Mouse (Mus musculus) right cerebral cortex, adult 2 months (tissue): ENCODE measurements at regions not wholly inside any gene's neighbourhood (a gene's known extent, or its start where the extent isn't known, plus 50 kb on each side); places are given as distances from the start of the nearest gene placed in this dataset.

Experiments
- DNase-seq, 2 experiments: peaks; one replicate each; pipeline ENCODE4 v3.0.0; 2021 to 2022; ENCODE audit warnings: low spot score in 2 of 2

- no peak for DNase-seq
Measured at GRCm38 (mm10) chr15:87229951-87230350, 314.1 kb upstream of the Fam19a5 start.

DNA sequence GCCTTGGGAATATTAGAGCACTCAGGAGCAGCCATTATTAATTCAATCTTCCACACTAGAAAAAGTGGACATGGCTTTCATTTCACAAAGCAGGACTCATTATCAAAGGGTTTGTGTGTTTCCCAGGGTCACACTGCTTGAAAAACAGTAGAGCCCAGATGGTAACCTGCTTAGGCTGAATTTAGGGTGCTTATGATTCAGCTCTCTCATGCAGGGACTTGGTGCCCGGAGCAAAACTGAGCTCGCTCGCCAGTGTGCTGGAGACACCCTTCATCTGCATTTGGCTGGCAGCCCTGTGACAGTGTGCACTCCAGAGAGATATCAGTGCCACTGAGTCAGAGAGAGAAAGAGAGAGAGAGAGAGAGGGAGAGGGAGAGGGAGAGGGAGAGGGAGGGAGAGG, 308.0 kb upstream of the Fam19a5 start:
- no peak for DNase-seq

DNA sequence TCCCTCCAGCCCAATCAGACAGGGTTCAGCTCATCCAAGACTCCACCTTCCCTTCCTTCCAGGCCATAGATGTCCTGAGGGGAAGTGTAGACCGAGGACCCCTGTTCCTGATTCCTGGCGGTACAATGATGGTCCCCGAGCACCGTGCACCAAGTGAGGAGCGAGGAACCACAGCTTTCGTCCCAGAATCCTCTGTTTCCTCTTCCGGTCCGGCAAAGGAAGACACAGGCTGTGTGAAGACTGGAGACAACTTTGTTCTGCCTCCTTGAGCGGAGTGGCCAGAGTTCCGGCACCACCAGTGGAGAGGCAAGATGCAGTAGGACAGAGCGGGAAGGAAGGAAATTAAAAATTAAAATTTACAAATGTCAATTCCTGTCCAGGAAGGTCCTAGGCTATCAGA, 305.0 kb upstream of the Fam19a5 start:
- no peak for DNase-seq

DNA sequence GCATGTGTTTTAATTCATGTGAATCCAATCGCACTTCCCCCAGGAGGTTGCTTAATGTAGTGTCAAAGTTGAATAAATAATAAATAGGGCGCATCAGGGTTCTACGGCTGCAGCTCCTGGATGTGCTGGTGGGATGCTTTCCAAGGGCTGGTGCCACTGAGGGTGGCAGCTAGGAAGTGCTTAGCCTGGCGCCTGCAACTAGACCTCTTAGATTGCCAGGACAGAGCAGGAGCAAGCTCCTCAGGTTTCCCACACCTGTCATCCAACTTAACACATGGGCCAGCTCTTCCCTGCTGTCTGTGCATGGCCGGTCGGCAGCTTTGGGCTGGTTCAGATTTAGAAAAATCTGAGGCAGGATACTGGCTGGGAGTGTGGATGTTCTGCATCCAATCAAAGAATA, 282.6 kb upstream of the Fam19a5 start:
- DNase-seq, result no peak

- DNase-seq, result no peak
Measured at GRCm38 (mm10) chr15:87264906-87265305, 279.2 kb upstream of the Fam19a5 start.

DNA sequence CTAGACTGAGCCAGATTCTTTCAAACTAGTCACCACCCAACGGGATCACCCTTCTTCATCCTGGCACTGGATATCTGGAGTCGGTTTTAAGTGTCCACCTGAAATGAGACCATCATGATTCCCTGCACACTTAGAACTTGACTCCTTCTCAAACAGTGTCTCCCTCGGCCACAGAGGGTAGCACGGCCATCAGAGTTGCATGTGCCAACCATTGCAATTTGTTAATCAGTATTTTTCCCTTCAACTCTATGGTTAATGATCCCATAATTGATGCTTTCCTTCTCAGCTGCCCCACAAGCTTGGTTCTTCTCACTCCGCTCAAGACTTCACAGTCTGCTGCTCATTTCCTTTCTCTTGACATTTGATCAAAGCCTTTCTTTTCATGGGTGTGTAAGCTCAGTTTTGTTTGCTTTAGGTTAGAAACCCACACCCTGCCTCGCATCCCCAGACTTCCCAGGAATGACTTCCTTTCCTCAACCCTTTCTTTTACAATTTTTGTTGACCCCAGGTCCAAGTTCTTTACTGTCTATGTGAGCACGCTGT, 253.0 kb upstream of the Fam19a5 start:
- no peak for DNase-seq

DNA sequence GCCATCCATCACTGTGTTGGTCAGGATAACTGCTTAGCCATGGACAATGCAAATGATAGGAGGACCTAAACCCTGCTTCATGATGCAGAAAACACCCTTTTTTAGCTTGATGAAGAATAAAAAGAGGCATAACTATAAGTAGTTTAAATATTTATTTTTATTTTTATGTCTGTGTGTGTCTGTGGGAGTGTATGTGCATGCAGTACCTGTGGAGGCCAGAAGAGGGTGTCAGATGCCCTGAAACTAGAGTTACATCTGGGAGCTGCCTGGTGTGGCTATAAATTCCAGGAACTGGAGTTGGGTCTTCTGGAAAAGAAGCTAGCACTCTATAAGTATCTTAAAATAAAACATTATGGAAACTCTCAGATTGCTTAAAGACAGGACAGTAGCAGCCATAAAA, 224.2 kb upstream of the Fam19a5 start:
- DNase-seq, result no peak

DNA sequence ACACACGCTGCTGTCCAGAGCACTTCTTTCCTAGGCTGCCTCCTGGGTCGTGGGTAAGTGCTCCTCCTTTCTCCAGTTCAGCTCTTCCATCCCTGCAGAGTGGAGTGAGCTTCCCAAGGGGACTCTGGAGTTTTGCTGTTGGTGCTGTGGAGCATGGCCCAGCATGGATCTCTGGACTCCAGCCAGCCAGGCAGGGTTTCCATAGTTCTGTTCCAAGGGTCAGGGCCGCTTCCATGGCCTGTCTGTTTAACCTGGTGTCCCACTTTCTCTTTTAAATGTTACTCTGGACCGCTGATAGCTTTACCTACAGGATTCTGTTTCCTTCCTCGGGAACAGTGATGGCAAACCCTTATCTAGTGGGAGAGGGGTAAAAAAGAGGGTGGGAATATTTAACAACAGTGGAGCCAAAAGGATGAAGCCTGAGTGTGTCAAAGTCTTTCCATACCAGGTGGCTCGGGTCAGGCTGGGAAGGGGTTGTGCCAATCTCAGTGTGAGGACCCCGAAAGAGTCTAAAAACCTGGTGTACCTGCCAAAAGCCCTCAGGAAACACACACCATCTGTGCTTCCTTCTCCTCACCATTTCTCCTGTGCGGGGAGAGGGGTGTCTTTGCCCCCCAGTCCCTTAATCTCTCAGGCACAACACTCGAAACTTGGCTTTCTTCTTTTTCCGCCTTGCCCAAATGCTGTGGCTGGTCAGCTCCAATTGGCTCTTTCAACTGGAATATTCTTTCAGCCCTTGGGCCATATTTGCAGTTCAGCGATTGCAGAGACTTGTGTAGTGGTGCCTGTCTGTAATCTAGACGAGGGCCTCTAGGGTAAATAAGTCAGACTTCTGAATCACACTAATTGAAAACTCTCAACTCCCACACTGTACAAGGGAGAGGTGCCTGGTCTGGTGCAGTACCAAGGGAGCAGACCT, 222.8 kb upstream of the Fam19a5 start:
- no peak for DNase-seq

GRCm38 (mm10) chr15:87325389-87325788, 218.7 kb upstream of the Fam19a5 start:
- DNase-seq, result no peak

DNA sequence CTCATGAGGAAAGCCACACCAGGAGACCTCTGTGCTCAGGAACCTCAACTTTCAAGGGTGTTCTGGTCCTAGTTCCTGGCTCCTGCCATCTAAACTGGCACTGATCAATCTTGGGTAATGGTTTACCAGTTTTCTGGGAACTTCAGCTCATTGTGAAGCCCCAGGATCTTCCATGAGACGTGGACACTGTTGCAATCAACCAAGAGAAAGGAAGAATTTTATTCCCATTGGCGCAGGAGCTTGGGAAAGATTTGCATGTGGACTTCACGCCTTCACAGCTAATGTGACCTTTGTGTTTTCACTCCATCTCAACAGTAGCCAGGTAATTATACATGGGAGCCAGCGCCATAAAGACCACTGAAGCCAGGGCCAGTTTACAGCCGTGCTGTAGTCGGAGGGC, 217.8 kb upstream of the Fam19a5 start:
- DNase-seq, result no peak

DNA sequence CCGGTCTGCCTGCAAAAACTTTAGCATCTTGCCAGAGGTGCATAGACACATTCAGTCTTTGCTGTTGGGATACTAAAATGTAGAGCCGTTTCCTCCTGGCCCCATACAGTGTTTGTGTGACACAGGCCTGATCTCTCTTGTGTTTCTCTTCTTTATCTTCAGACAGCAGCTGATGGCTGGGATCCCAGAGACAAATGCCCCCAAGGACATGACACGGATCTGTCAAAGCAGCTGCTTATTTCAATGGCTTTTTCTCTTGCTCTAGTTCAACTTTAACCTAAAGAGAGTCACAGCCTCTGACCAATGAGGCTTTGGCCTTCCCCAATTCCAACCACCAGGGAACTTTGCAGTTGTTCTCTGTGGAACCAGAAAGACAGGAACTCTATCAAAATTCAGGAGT, 211.7 kb upstream of the Fam19a5 start:
- DNase-seq, result no peak

DNA sequence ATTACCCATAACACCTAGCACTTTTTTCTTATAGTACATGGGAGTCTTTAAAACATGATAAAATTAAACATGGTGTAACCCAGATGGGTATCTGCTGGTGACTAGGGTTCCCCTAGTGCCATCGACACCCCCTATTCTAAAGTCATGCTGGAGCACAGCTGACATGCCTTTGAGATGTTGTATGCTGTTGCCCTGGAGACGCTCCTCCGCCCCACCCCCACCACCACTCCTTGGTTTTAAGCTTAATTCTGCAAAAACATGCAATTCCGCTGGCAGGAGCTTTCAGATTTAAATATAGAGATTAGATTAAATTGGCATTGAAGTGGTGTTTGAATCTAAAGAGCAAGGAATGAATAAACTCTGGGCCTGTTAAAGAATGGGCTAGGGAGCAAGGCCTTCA, 210.6 kb upstream of the Fam19a5 start:
- no peak for DNase-seq

GRCm38 (mm10) chr15:87334430-87334829, 209.7 kb upstream of the Fam19a5 start:
- no peak for DNase-seq

- DNase-seq, result no peak
Measured at GRCm38 (mm10) chr15:87335324-87335723, 208.8 kb upstream of the Fam19a5 start.

GRCm38 (mm10) chr15:87335737-87336136, 208.4 kb upstream of the Fam19a5 start:
- DNase-seq, result no peak

- no peak for DNase-seq
Measured at GRCm38 (mm10) chr15:87339904-87340303, 204.2 kb upstream of the Fam19a5 start.

DNA sequence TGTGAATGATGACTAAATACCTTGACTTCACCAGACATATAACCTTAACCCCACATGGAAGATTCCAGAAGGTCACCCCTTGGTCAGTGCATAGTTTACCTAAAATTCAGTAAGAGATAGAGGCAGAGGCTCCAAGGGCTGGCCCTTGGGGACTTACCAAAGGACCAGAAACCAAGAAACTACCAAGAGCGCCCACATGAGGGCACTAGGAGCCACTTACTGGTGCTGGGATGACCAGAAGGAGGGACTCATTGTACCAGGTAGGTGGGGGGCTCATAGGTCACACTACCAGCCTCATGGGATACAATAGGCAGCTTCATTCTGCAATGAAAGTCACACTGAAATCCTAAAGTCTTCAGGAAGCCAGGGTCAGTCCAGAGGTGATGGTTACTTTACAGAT, 201.4 kb upstream of the Fam19a5 start:
- no peak for DNase-seq

- no peak for DNase-seq
Measured at GRCm38 (mm10) chr15:87345826-87346225, 198.3 kb upstream of the Fam19a5 start.

GRCm38 (mm10) chr15:87349533-87350247, 194.4 kb upstream of the Fam19a5 start:
- DNase-seq, result no peak

DNA sequence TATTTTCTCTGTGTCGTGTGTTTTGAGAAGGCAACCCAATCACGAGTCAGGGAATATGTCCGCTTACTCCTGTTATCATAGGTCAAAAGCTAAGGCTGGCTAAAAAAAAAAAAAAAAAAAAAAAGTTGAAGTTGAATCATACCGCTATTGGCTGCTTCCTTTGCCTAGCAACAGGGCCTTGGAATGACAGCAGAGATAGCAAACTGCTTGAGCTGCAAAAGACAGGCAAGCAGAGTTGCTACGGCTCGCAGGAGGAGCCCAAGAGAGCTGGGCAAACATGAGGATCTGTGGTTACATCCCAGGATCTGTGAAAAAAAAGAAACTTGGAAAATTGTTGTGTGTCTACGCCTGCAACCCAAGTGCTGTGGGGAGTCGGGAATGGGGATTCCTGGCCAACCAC, 191.3 kb upstream of the Fam19a5 start:
- no peak for DNase-seq

DNA sequence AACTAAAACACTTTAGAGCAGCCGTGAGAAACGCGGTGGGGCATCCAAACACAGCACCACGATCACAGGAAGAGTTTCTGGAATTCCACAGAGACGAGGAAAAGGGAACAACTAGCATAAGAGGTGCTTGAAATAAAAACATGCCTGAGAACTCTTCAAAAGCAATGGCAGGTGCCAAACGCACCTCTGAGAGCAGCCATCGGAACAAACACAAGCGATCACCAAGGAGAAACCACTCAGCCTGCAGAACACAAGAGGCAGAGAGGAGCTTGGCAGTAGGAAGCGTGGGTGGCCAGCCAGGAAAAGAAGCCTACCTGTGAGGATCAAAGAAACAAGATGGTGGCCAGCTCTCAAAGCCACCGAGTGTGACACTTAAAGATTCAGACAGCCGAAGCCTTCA, 190.2 kb upstream of the Fam19a5 start:
- DNase-seq, result no peak

DNA sequence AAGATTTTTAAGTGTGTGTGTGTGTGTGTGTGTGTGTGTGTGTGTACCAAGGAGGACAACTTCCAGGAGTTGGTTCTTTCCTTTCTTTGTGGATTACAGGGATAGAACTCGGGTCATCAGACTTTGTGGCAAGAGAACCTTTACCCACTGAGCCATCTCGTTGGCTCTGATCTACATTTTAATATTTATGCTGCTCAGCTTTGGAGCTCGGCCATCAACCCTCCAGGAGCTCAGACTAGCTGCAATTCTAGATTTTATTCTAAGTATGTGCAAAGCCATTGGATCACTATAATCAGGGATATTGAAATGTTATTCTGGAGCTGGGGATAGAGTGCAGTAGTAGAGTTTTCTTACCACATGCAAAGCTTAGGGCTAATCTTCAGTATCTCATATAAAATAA, 183.6 kb upstream of the Fam19a5 start:
- no peak for DNase-seq
